Mouse (Mus musculus) bone marrow macrophage, adult 2 months (primary cell): ENCODE measurements around the gene Ampd2.

ENCODE experiments used
- CTCF ChIP-seq: IDR thresholded peaks from 2 replicates; pipeline ENCODE4 v1.5.1; 2012; ENCODE audit warnings: low read depth, mild to moderate bottlenecking, low read length, moderate library complexity
- POLR2A ChIP-seq: IDR thresholded peaks from 2 replicates; pipeline ENCODE4 v1.6.1; 2012; ENCODE audit warnings: mild to moderate bottlenecking, low read depth, low read length, borderline replicate concordance

DNA sequence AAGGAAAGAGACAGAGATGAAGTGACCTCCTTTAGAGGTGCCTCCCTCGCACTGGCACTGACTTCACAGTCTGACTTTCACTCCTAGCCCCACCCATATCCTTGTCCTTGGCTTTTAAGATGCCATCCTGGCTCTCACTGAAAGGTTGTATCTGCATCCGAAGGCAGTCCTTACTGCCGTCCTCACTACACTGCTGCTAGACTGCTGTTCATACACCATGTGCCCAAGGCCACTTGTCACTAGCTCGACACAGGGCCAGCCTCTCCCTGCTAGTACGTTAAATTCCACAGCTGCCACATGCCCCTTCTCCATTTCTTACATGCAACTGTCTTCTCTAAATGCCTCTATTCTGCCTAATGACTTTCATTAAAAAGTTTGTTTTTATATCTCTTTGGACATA lies 24.9 kb upstream of the Ampd2 start:
- TF ChIP-seq POLR2A (no peak), CTCF (no peak)
